Mouse (Mus musculus) T-helper 1 cell (primary cell): ENCODE data around the gene Ifnar1.
"Not testable (repeated sequence)": the region's sequence is repeated elsewhere in the genome, so short reads cannot be mapped to it uniquely, and the experiment has no call there.

ENCODE experiments used
- in situ Hi-C: fragments of 300-600 bp; cut with MboI, MseI; formaldehyde crosslinking; loops from one replicate; pipeline ENCODE4 v1.15.1; 2025; ENCODE audit warnings: high pct_unique_total_duplicates

Gene Ifnar1

DNA sequence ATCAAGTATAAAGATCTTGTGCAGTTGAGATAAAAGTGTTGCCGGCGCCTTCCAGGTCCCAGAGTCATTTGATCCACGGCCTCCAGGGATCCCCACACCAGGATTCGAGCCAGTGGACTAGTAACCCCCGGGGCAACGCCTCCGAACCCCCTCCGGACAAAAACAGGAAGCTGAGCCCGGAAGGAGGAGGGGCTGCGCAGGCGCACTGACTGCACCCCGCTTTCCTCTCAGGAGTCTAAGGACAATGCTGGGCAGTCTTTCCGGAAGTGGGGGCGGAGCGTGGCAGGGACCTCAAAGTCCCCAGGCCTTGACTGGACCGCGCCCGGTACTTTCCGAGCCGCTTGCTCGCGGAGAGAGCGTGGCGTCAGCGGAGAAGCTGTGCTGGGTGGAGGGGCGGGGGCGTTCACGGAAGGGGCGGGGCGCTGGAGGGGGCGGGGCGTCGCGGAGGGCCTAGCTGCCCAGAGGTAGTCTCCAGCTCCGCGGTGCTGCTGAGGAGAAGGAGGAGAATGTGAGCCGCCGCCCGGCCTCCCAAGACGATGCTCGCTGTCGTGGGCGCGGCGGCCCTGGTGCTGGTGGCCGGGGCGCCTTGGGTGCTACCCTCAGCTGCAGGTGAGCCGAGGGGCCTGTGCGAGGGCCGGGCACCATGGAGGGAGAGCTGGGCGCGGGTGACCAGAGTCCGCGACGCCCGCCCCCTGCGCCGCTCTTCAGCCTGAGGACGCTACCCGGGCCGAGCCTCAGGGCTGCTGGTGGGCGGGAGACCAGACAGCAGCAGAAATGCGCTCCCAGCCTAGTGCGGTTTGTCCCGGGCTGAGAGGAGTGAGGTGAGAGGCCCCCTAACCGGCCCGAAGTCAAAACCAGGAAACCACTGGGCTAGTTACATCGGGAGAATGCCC, at the start of gene Ifnar1:
Gene Ifnar1 (plus strand): TSS at position 431 of the 893 bp plus-strand sequence.
- in situ Hi-C loops: loop anchor here (25.0 kb wide), 1 partner anchor 123 kb away; the partner anchor contains the start of gene Ifnar2

DNA sequence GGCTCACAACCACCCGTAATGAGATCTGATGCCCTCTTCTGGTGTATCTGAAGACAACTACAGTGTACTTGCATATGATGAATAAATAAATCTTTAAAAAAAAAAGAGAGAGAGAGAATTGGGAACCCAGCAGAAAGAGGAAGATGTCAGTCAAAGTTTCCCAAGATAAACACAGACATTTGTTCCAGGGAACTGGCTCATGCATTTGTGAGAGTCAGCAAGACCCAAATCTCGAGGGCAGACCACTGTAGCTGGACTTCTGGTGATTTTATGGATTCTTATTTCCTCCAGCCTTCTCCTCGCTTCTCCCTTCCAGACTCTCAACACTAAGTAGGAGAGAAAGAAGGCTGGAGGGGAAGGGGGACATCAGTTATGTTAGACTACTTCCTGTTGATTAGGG, 47.0 kb upstream of the Ifnar1 start:
- in situ Hi-C loops: no loop called here

DNA sequence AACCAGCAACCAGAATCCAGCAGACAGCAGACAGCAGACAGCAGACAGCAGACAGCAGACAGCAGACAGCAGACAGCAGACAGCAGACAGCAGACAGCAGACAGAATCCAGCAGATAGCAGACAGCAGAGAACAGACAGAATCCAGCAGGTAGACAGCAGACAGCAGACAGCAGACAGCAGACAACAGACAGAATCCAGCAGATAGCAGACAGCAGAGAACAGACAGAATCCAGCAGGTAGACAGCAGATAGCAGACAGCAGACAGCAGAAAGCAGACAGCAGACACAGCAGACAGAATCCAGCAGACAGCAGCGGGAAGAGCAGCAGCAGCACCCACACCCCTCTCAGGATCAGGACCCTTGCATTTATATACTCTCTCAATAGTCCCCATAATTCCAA, 46.4 kb upstream of the Ifnar1 start:
- in situ Hi-C loops: not testable (repeated sequence)

DNA sequence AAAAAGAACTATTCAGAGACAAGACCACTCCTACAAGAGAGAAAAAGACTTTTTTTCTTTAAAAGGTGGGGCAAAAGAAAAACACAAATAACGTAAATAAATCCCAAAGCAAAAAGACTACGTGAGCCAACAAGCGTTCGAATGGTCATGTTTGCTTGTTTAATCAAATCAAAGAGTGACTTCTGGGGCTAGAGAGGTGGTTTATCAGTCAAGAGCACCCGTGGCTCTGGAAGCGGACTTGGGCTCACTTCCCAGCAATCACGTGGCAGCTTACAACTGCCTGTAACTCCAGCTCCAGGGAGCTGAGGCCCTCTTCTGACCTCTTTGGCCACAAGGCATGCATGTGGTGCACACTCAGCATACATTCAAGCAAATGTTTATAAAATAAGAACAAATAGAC, 43.7 kb upstream of the Ifnar1 start:
- in situ Hi-C loops: no loop called here

DNA sequence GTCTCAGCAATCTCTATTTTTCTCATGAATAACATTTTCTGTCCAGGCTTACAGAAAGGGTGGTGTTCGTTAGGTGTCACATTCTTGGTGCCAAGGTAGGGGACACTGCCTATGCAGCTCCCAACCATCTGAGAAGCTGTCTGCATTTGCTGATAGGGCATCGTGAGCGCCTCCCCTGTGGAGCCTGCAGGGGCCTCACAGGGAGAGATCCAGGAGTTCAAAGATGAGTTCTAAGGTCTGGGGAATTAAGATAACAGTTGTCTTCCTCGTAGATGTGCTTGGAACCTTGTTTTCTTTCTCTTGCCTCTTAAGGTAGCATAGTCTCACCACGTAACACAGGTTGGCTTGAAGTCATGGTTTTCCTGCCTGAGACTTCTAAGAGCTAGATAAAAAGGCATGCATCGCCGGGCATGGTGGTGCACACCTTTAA, 43.2 kb upstream of the Ifnar1 start:
- in situ Hi-C loops: no loop called here

DNA sequence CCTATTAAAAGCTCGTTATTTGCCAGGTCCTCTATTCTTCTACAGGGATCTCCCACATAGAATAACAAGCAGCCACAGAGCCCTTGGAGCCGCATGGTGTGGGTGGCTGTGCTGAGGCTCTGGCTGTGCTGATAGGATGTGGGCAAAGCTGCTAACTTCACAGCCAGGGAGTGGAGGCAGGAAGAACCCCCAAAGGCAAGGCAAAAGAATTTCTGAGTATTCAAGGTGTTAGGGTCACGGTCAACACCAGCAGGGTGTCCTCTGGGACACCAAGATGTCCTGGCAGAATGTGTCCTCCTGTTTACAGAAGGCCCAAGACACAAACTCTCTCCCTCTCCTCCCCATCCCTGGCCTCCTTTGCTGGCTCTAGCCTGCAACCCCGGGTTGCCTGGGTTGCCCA, 42.6 kb upstream of the Ifnar1 start:
- in situ Hi-C loops: no loop called here

DNA sequence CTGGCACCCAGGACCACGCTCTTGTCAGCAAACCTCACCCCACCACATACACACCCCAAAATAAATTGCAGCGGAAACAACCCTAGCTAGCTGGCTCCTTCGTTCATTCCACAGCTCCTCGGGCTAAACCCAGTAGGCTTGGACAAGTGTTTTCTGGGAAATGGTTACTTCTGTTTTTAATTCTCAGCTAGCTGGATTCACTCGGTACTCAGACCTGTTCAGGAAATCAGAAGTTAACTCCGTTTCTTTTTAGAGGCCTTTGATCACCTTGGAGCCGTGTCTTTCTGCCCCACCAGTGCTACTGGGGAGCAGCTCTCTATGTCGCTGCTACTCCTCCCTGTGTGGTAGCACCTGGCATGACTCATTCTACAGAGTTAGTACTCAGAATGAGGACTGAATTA, 41.8 kb upstream of the Ifnar1 start:
- in situ Hi-C loops: no loop called here

DNA sequence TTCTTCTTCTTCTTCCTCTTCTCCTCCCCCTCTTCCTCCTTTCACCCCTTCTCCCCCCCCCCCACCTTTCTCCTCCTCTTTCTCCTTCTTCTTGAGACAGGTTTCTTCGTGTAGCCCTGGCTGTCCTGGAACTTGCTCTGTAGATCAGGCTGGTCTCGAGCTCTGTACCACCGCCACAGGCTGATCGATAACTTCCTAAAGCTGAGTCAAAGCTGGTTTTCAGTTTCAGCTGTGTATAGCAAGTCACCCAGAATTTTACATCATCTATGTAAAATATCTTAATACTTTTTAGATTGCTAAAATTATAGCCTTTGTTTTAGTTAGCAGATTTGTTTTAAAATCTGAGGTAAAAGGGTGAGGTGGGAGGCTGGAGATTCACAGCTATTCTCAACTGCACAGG, 40.2 kb upstream of the Ifnar1 start:
- in situ Hi-C loops: no loop called here

DNA sequence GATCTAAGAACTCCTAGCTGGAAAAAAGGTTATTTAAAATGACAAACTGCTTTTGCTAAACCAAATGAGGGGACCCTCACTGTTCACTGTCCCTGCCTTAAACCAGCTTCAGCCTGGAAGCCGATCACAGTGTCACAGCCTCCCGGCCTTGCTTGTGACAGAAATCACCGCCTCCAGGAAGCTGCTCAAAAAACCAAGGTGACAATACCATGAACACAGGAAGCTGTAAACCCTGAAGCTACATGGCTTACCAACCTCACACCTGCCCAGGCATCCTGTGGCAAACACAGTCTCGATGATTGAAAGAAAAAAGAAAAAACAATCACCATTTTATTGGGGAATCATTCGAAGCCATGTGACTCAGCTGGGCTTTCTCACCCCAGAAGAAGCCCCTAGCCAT, 39.5 kb upstream of the Ifnar1 start:
- in situ Hi-C loops: no loop called here

DNA sequence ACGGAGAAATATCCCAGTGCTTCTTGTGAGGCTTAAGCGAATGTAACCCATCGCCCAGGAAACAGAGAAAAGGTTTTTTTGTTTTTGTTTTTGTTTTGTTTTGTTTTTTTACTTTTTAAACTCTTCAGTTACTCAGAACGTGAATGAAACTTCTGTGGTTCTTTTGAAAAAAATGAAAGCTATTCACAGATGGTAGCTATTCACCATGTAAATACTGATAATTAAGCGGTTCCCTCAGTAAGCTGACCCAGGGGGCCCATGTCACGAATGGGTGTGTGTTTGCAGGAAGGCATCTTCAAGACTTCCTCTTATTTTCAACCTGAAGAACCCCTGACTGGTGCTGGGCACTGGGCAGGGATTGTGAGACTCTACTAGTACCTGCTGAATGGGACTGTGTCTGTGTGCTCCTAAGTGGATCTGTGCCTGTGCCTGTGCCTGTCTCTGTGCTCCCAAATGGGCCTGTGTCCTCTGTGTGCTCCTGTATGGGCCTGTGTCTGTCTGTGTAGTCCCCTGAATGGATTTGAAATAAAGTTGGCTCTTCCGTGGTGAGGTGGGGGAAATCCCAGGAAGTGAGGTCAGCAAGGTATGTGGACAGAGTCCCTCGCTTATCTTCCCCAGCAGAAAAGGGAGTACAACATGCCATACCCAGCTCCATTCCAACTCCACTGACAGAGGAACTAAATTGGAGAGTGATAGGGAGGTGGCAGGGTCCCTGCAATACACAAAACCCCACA, 38.1 kb upstream of the Ifnar1 start:
- in situ Hi-C loops: no loop called here

DNA sequence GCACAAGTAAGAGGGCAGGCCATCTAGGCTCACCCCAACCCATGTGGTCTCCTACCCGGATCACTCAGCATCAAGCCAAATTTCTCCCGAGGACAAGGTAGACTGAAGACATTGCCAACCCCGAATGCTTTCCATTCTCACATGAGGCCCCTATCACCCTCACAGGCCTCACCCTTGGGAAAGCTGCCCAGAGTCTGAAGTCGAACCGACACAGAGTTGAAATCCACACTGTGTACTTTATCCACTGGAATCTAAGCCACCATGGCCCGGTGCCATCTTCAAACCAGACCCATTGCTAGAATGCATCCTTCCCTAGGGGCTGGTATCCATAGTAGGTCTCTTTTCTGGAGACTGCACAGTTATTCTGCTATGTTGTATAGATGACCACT, 37.5 kb upstream of the Ifnar1 start:
- in situ Hi-C loops: no loop called here

DNA sequence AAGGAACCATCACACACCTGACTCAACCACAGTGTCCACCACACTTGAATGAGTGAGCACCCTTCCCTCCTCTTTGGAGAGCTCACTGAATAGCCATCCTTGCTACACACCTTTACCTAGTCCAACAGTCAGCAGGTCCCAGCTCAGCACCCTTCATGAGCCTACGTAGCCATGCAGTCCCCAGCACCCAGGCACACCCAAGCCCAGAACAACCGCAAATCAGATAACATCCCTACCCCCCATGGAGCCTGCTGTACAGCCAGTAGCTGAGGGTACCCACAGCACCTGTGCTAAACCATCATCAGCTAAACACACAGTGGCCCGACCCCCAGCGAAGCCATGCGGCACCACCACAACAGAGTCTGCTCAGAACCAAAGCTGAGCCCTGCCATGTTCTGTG, 37.0 kb upstream of the Ifnar1 start:
- in situ Hi-C loops: no loop called here

DNA sequence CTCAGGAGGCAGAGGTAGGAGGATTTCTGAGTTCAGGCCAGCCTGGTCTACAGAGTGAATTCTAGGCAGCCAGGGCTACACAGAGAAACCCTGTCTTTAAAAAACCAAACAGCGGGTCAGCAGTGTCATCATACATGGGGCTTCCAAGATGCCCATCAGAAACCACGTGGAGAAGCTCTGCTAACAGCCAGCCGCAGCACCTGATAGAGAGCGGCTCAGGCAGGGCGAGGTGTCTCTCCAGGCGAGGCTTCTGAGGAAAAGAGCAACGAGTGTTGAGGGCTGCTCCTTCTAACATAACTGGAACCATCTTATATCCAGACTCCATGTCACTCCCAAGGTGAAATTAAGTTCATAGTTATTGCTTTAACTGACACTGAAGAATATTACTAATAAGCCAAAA, 36.1 kb upstream of the Ifnar1 start:
- in situ Hi-C loops: no loop called here

DNA sequence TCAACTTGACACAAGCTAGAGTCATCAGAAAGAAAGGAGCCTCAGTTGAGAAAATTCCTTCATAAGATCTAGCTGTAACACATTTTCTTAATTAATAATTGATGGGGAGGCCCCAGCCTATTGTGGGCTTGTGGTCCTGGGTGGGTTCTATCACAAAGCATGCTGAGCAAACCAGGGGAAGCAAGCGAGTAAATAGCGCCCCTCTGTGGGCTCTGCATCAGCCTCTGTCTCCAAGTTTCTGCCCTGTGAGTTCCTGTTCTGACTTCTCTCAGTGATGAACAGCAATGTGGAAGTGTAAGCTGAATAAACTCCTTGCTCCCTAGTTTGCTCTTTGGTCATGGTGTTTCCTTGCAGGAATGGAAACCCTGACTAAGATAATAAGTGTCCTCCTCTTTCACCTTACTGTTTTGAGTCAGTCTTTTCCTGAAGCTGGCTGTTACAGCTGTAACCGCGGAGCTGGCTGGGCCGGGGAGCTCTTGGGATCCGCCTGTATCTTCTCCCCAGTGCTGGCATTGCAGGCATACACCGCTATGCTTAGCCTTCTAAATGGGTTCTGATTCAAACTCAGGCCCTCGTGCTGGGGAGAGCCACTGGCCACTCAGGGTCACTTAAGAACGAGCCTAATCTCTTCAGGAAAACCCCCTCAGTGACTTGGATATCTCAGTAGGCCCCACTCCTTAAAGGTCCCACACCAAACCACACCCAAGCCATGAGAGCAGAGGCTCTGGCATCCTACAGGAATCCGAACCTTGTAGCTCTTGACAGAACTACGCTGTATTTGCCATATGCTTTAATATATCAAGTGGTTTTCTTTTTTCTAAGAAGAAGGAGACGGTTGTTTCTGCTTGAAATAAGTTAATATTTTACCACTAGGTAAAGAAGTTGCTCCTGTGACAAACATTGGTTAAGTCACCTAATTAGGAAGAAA, 34.6 kb upstream of the Ifnar1 start:
- in situ Hi-C loops: loop anchor here (10.0 kb wide), 1 partner anchor 854 kb away; the partner anchor contains the start of gene Smim11

DNA sequence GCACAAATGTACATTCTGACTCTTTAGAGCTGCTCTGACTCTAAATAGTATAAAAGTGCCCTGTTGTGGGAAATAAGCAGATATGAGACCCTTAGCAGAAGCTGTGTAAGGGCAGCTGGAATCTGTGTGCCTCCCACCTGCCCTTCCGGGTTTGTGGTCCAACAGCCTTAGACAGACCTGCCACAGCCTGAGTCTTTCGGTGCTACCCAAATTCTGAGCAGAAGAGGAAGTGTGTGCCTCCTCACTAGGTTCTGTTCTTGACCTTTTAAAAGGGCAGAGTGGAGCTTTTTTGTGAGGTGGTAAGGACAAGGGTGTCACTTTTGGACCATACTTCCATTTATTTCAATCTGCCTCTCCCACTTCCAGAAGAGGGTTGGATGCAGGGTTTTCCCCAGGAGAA, 33.1 kb upstream of the Ifnar1 start:
- in situ Hi-C loops: loop anchor here (10.0 kb wide), 1 partner anchor 853 kb away; the partner anchor contains the start of gene Smim11

DNA sequence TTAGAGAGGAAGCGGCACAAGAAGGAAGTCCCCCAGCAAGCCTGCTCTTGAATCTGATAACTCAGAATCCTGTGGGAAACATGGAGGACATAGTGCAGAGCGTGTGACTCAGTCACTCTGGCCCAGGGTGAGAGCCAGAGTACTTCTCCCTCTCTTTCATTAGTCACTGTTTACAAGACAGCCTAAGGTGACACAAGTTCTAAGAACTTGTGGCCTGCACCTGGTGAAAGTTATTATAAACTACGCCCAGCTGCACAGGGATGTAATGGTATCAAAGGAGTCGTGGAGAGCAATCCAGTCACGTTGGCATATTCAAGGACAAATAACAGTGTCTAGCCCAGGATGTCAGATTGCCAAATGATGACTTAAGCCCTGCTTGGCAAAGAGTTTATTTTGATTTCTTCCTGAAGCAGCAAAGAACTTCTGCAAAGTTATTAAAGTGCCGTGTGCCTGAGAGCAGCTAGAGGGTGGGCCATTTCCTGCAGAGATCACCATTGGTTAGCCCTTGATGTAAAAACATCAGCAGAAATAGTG, 32.6 kb upstream of the Ifnar1 start:
- in situ Hi-C loops: loop anchor here (10.0 kb wide), 1 partner anchor 852 kb away; the partner anchor contains the start of gene Smim11

DNA sequence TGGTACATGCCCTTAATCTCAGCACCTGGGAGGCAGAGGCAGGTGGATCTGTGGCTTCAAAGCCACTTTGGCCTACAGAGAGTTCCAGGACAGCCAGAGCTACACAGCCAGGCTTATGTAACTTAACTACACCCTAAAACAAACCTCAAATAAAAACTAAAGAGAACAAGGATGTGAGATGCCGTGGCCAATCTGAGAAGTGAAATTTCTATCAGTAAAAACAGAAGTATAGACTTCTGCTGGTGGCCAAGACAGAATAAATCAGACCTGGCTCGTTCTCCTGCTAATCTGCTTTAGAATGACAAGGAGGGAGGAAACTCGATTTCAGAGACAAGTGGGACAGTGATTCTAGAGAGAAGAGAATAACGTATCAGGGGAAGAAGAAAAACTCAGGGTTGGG, 29.2 kb upstream of the Ifnar1 start:
- in situ Hi-C loops: loop anchor here (5.0 to 10.0 kb wide), 2 partner anchors 49 to 849 kb away; partner anchors contain the start of genes Il10rb and Smim11

DNA sequence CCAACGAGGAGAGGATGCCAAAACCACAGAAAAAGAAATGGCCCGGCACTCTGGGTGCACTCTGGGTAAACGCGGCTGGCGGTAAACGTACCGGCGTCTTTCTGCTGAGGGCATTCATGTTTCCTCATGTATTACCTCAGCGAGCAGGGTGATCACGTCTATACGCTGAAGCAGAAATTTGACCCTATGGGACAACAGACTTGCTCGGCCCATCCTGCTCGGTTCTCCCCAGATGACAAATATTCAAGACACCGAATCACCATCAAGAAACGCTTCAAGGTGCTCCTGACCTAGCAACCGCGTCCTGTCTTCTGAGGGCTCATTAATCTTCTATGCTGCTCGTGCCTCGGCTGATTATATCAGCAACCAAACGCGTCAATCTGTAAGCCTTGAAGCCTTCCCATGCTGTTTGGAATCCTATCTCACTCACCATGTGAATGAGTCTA, 26.7 kb upstream of the Ifnar1 start:
- in situ Hi-C loops: loop anchor here (5.0 to 10.0 kb wide), 2 partner anchors 51 to 846 kb away; partner anchors contain the start of genes Il10rb and Smim11

DNA sequence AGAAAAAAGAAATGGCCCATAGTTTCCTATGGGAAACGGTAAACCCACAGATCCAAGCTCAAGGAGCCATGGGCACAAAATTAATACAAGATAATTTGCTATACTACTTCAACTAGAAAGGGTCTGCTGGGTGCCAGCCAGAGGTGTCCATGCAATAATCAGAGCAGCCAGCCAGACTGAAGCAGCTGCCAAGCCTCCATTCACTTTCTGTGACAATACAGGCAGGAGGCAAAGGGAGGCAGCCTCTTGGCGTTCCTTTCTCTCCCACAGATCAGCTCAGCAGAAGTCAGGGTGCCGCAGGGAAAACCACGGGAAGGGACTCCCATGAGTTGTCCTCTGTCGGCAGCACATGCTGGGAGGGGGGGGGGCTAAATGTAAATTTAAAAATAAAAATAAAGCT, 26.1 kb upstream of the Ifnar1 start:
- in situ Hi-C loops: loop anchor here (5.0 to 10.0 kb wide), 2 partner anchors 52 to 846 kb away; partner anchors contain the start of genes Il10rb and Smim11

DNA sequence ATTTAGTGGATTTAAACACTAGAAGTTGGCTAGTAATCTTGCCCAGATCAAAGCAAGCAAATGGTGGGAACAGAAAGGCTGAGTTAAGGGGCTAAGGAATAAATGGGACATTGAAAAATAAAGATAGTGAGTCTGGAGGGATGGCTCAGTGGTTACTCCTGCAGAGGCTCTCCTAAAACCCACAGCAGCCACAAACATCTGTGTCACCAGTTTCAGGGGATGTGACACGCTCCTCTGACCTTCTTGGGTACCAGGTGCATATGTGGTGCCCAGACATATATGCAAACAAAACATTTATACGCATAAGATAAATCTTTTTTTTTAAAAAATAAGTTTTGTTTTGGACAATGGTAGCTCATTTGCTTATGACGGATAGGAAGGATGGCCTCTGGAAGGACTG, 25.6 kb upstream of the Ifnar1 start:
- in situ Hi-C loops: loop anchor here (5.0 to 10.0 kb wide), 2 partner anchors 52 to 845 kb away; partner anchors contain the start of genes Il10rb and Smim11
